Mouse (Mus musculus): Measurements from ENCODE around the gene Cyp2d22. TPM values are rescaled to one million over a fixed set of nuclear protein-coding genes. Genes with fewer than 3 reads are reported as not detected.

Cyp2d22 gene
- polyA plus RNA-seq, 1 experiment from 2014 or later = 9.7 TPM

- Histone ChIP-seq H3K4me3 (ENCODE audit: low read length) (peak overlapping the region; percentile 73), H3K4me1 (replicated peaks; ENCODE audit: control insufficient read depth, insufficient read depth, low read length) (peaks cover 25% of the 10 kb centered on the region), H3K27ac (ENCODE audit: low read length) (no peak overlapping the region), H3K36me3 (ENCODE audit: control insufficient read depth, insufficient read depth, low read length) (peaks cover 9% of the 10 kb centered on the region), H3K27me3 (ENCODE audit: control insufficient read depth, insufficient read depth, low read depth, low read length) (peaks cover 3% of the 10 kb centered on the region; the same call in 1 of the 2 replicates), H3K4me2 (ENCODE audit: low read depth, low read length) (peak overlapping the region; percentile 77), H3K9me3 (ENCODE audit: control insufficient read depth, low read length) (no peaks in the 10 kb centered on the region), H3K9ac (ENCODE audit: low read length) (peak overlapping the region; percentile 81)
- 1% methylated on average over 4 of the region's 4 CpGs for WGBS
- no peak for ATAC-seq (ENCODE audit: low read depth)
Measured at GRCm38 (mm10) chr15:82337875-82338274, 42.2 kb downstream of the Cyp2d22 start.

DNA sequence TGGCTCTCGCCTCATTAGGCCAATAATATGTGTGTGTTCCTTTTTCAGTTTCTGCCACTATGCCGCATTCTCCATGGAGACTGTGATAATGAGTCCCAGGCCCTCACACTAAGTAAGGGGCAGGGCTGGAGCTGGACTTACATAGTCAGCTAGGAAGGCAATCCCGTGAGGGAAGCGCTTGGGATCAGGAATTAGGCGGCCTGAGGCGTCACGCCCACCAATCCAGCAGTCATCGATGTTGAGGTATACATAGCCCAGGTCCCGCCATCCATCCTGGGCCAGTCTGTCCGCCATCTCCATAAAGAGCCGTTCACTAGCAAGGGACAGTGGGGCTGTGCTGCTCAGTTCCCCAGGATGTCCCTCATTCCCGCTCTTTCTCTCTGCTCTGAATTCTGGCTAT, 43.4 kb downstream of the Cyp2d22 start:
- Histone ChIP-seq H3K4me3 (ENCODE audit: low read length) (no peak overlapping the region), H3K4me1 (replicated peaks; ENCODE audit: control insufficient read depth, insufficient read depth, low read length) (peaks cover 20% of the 10 kb centered on the region), H3K4me2 (ENCODE audit: low read depth, low read length) (no peak overlapping the region), H3K9me3 (ENCODE audit: control insufficient read depth, low read length) (no peaks in the 10 kb centered on the region), H3K27me3 (ENCODE audit: control insufficient read depth, insufficient read depth, low read depth, low read length) (peaks cover 3% of the 10 kb centered on the region; the same call in 1 of the 2 replicates), H3K27ac (ENCODE audit: low read length) (no peak overlapping the region), H3K9ac (ENCODE audit: low read length) (no peak overlapping the region), H3K36me3 (ENCODE audit: control insufficient read depth, insufficient read depth, low read length) (peaks cover 9% of the 10 kb centered on the region)
- WGBS = 92% methylated on average over 12 of the region's 12 CpGs
- ATAC-seq (ENCODE audit: low read depth) = no peak

DNA sequence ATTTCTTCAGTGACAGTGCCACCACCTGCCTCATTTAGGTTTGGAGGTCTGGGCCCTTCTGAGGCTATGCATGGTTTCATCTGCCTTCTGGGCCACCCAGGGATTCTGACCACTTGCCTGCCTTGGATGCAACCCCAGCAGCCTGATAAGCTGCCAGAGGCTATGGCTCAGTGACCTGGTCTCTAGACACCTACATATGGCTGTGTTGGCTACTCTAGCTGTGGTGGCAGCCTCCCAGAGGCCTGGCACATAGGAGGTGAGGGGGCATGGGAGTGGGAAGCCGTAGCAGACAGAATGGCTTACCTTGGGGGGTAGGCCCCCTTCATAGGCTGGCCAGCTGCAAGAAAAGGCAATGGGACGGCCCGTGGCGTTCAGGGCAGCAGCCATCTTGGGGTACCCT, 44.9 kb downstream of the Cyp2d22 start:
- ATAC-seq (ENCODE audit: low read depth) = no peak
- no peak overlapping the region for H3K9ac ChIP-seq (ENCODE audit: low read length)
- H3K4me2 ChIP-seq (ENCODE audit: low read depth, low read length) = no peak overlapping the region
- H3K36me3 ChIP-seq (ENCODE audit: control insufficient read depth, insufficient read depth, low read length) = peaks cover 13% of the 10 kb centered on the region
- H3K4me1 ChIP-seq (replicated peaks; ENCODE audit: control insufficient read depth, insufficient read depth, low read length) = peaks cover 10% of the 10 kb centered on the region
- H3K4me3 ChIP-seq (ENCODE audit: low read length) = no peak overlapping the region
- no peaks in the 10 kb centered on the region for H3K9me3 ChIP-seq (ENCODE audit: control insufficient read depth, low read length)
- no peak overlapping the region for H3K27ac ChIP-seq (ENCODE audit: low read length)
- no peaks in the 10 kb centered on the region for H3K27me3 ChIP-seq (ENCODE audit: control insufficient read depth, insufficient read depth, low read depth, low read length)
- 92% methylated on average over 4 of the region's 4 CpGs for WGBS

DNA sequence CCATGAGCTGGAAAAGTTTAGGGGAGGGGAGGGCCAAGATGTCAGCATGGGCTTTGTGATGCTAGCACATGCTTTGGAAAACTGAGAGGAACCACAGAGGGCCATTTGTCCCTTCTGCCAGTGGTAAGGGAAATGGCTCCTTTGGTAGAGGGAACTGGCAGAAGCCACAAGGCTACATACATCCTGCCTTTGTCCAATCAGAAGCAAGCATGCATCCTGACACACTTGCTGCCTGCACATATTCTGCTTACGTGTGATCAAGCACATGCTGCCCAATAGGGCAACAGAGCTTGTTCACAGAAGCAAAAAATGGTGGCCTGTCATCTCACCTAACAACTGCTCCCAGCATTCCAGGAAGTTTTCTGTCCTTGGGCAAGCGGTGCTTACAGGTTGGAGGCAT, 54.7 kb downstream of the Cyp2d22 start:
- no peak overlapping the region for H3K9ac ChIP-seq (ENCODE audit: low read length)
- H3K27ac ChIP-seq (ENCODE audit: low read length) = no peak overlapping the region
- H3K27me3 ChIP-seq (ENCODE audit: control insufficient read depth, insufficient read depth, low read depth, low read length) = no peaks in the 10 kb centered on the region
- H3K36me3 ChIP-seq (ENCODE audit: control insufficient read depth, insufficient read depth, low read length) = peaks cover 7% of the 10 kb centered on the region
- no peaks in the 10 kb centered on the region for H3K4me1 ChIP-seq (replicated peaks; ENCODE audit: control insufficient read depth, insufficient read depth, low read length)
- 60% methylated on average over 2 of the region's 2 CpGs for WGBS
- ATAC-seq (ENCODE audit: low read depth) = no peak
- H3K4me2 ChIP-seq (ENCODE audit: low read depth, low read length) = no peak overlapping the region
- no peaks in the 10 kb centered on the region for H3K9me3 ChIP-seq (ENCODE audit: control insufficient read depth, low read length)
- no peak overlapping the region for H3K4me3 ChIP-seq (ENCODE audit: low read length)

DNA sequence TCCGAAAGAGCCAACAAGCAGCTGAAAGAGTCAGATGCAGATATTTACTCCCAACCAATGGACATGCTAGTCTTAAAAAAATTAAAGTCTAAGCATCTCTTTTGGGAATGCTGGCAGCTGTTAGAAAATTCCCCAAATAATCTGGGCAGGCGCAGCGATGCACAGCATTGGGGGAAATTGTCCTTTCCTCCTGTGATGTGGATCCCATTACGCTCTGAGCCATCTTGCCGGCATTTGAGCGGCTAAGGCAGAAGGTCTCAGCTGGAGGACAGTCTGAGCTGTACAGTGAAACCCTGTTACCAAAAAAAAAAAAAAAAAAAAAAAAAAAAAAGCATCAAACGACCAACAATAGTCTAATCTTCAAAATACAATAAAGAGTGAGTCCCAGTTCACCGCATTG, 57.9 kb downstream of the Cyp2d22 start:
- Histone ChIP-seq H3K4me3 (ENCODE audit: low read length) (no peak overlapping the region), H3K27me3 (ENCODE audit: control insufficient read depth, insufficient read depth, low read depth, low read length) (no peaks in the 10 kb centered on the region), H3K4me2 (ENCODE audit: low read depth, low read length) (no peak overlapping the region), H3K36me3 (ENCODE audit: control insufficient read depth, insufficient read depth, low read length) (no peaks in the 10 kb centered on the region), H3K9me3 (ENCODE audit: control insufficient read depth, low read length) (no peaks in the 10 kb centered on the region), H3K27ac (ENCODE audit: low read length) (no peak overlapping the region), H3K4me1 (replicated peaks; ENCODE audit: control insufficient read depth, insufficient read depth, low read length) (no peaks in the 10 kb centered on the region), H3K9ac (ENCODE audit: low read length) (no peak overlapping the region)
- ATAC-seq (ENCODE audit: low read depth) = no peak
- WGBS = 72% methylated on average over 8 of the region's 8 CpGs

Small RNA genes within 50 kb of the gene (microRNA-seq; reads per million reads assigned to microRNA genes)
- gene Gm25990 (not detected), gene Gm27331 (not detected), gene Mir7684 (not detected)

Other genes starting within 250 kb of the Cyp2d22 start
- 105 and 108 TPM in 2 replicates for gene Srebf2, start 233.1 kb downstream of the Cyp2d22 start, polyA plus RNA-seq (2015; fragmentation: Nextera tagmentation; extraction: Ambion mirVana)
- gene Shisa8, start 167.4 kb downstream of the Cyp2d22 start, polyA plus RNA-seq (2015; fragmentation: Nextera tagmentation; extraction: Ambion mirVana) = 0.52 and 0.55 TPM in 2 replicates
- not detected in 2 replicates for gene Tnfrsf13c, start 155.9 kb downstream of the Cyp2d22 start, polyA plus RNA-seq (2015; fragmentation: Nextera tagmentation; extraction: Ambion mirVana)
- gene Cenpm, start 135.5 kb downstream of the Cyp2d22 start, polyA plus RNA-seq (2015; fragmentation: Nextera tagmentation; extraction: Ambion mirVana) = 65.1 and 65.7 TPM in 2 replicates
- not detected in 2 replicates for gene 1500009C09Rik, start 127.9 kb downstream of the Cyp2d22 start, polyA plus RNA-seq (2015; fragmentation: Nextera tagmentation; extraction: Ambion mirVana)
- gene Sept3, start 105.4 kb downstream of the Cyp2d22 start, polyA plus RNA-seq (2015; fragmentation: Nextera tagmentation; extraction: Ambion mirVana) = 1.8 and 1.9 TPM in 2 replicates
- 0.25 and 0.38 TPM in 2 replicates for gene Wbp2nl, start 81.3 kb downstream of the Cyp2d22 start, polyA plus RNA-seq (2015; fragmentation: Nextera tagmentation; extraction: Ambion mirVana)
- 55.9 and 66.4 TPM in 2 replicates for gene Naga, start 41.3 kb downstream of the Cyp2d22 start, polyA plus RNA-seq (2015; fragmentation: Nextera tagmentation; extraction: Ambion mirVana)
- 14.1 and 15.6 TPM in 2 replicates for gene Pheta2, start 41.3 kb downstream of the Cyp2d22 start, polyA plus RNA-seq (2015; fragmentation: Nextera tagmentation; extraction: Ambion mirVana)
- 243 and 250 TPM in 2 replicates for gene Smdt1, start 41.3 kb downstream of the Cyp2d22 start, polyA plus RNA-seq (2015; fragmentation: Nextera tagmentation; extraction: Ambion mirVana)
- 313 and 340 TPM in 2 replicates for gene Ndufa6, start 25.9 kb downstream of the Cyp2d22 start, polyA plus RNA-seq (2015; fragmentation: Nextera tagmentation; extraction: Ambion mirVana)
- not detected in 2 replicates for gene Cyp2d11, start 13.8 kb upstream of the Cyp2d22 start, polyA plus RNA-seq (2015; fragmentation: Nextera tagmentation; extraction: Ambion mirVana)
- 0.18 and 0.63 TPM in 2 replicates for gene Cyp2d10, start 26.9 kb upstream of the Cyp2d22 start, polyA plus RNA-seq (2015; fragmentation: Nextera tagmentation; extraction: Ambion mirVana)
- not detected in 2 replicates for gene Cyp2d9, start 53.2 kb upstream of the Cyp2d22 start, polyA plus RNA-seq (2015; fragmentation: Nextera tagmentation; extraction: Ambion mirVana)
- gene Cyp2d12, start 174.8 kb upstream of the Cyp2d22 start, polyA plus RNA-seq (2015; fragmentation: Nextera tagmentation; extraction: Ambion mirVana) = not detected in 2 replicates
- not detected in 2 replicates for gene Cyp2d34, start 240.7 kb upstream of the Cyp2d22 start, polyA plus RNA-seq (2015; fragmentation: Nextera tagmentation; extraction: Ambion mirVana)

Data from lung, embryonic 16.5 days (tissue).